Mouse (Mus musculus) c-Kit-positive CD71-positive TER-119-negative erythroid progenitor cells, embryonic 14.5 days (primary cell): ENCODE results near the gene Lat2.

Experiments used
- DNase-seq: peaks from one replicate; pipeline ENCODE4 v3.0.0-alpha.2; 2013; ENCODE audit warnings: low read depth

Lat2 gene

DNA sequence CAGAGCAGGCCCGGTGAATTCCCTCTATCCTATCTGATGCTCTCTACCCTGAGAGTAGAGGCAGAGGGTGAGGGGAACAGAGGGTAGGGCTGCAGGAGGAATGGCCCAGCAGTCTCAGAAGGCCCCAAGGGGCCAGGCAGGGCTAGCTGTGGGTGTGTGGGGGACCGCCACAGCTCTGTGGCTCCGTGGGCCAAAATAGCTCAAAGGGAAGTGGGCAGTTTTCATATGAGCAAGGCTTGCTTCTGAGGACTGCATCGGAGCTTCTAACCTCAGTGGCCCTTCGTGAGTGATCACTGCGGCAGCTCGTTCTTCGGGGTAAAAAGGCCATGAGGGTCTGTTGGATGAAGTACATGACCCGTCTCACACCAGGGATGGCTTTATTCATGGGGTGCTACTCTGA lies 1.1 kb downstream of the Lat2 start:
- DNase-seq: no peak

DNA sequence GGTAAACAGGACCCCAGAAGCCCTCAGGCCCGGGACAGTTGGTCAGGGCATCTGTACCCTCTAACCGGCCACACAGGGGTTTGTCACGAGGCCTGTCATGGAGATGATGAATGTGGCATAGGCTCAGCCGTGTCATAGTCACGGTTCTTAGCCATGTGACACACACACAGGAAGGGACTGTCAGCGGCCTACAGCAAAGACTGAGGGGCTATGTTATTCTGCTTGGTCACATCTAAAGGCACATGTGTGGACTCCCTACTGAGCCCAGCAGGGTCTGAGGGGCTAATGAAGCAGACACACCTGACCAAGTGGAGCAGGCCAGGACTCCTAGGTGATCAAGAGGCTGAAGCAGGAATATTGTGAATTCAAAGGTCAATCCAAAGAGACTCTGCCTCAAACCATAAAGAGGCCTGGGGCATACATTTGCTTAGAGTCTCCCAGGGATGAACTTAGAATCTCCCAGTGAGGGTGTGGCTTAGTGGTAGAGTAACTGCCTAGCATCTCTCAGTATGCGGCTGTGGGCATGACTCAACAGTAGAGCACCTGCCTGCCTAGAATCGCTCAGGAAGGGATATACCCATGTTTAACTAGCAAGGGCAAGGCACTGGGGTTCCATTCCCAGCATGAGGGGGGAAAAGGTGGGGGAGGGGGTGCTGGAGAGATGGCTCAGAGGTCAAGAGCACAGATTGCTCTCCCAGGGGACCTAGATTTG lies 2.9 kb downstream of the Lat2 start:
- no peak for DNase-seq

DNA sequence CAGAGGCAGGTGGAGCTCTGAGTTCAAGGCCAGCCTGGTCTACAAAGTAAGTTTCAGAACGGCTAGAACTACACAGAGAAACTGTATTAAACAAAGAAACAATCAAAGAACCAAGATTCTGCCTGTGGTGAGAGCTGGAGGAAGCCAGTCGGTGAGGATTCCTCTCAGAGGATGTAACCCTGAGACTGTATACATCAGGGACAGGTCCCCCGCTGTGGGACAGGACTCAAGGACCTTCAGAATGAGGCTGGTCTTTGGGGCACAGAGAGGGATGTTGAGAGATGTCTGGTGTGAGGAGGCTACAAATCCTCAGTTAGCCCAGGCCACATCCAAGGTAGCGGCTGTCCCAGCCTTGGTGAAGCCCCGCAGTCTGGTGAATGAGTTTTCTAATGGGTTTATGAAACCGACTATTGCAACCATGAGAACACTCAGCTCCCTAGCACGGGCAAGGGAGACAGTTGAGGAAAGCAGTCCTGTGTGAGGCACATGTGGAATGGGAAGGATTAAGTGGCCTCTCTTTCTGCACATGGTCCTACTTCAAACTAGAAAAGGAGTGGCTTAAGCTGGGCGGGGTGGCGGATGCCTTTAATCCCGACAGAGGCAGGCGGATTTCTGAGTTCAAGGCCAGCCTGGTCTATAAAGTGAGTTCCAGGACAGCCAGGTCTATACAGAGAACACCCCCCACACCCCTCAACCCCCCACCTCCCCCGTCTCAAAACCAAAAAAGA lies 4.7 kb downstream of the Lat2 start:
- DNase-seq: no peak

DNA sequence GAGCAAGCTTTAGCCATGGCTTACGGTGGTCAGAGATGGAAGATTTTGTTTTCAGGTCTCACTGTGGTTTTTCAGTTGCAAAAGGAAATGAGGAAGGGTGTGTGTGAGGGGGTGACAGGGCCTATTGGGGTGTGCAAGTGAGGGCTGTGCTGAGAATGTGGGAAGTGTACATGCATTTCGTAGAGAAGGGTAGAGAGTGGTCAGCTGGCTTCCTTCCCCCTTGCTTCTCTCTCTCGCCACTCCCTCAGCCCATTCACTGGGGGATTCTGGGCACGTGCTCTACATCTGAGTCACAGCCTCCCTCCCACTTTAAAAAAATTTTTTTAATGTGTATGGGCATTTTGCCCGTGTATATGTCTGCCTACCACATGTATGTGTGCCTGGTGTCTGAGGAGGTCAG lies 7.7 kb downstream of the Lat2 start:
- no peak for DNase-seq

DNA sequence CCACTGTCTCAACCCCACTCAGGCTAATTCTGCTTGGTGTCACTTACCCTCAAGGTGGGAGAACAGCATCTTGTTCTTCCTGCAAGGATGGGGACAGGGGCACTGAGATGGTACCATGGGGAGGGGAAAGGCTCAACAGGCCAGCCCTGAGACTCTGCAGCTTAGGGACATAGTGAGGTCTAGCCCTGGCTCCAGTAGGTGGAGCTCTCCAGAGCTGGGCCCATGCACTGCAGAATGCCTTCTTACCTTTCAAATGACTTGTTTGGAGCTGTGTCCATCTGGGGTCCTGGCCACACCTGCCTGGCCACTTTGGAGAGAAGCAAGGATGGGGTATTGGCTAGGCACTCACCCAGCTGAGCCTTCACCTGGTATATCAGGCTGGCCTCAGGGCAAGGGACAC lies 8.5 kb downstream of the Lat2 start:
- DNase-seq: no peak

DNA sequence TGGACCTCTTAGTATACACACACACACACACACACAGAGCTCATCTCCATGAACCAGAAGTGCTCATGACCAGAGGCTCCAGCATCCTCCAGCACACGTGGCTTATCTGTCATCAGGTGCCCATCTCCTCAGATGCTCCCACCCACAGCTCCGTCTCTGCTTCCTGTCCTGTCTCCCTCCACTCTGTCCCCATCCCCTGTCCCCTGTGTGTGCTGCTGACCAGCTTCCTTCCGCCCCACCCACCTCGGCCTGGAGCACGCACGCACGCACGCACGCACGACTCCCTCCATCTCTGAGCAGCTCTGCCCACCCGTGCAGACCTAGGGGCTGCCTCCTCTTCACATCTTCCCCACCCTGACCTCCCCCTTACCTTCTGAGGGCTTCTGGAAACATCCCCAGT lies 10.4 kb downstream of the Lat2 start:
- DNase-seq: no peak

DNA sequence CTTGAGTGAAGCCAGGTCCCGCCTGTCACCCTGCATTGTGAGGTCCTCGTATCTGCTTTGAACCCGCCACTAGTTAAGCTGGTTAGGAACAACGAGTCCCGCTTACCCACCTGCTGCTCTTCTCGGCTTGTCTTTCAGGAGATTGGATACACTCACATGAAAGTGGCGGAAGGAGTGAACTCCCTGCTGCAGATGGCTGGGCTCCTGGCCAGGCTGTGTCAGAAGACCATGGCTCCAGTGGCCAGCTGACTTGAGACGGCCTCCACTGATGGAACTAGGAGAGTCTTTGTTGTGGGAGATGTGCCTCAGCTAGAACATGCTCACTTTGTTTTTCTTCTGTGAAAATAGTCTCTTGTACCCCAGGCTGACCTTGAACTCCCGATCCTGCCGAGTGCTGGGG lies 17.1 kb downstream of the Lat2 start:
- DNase-seq: no peak

DNA sequence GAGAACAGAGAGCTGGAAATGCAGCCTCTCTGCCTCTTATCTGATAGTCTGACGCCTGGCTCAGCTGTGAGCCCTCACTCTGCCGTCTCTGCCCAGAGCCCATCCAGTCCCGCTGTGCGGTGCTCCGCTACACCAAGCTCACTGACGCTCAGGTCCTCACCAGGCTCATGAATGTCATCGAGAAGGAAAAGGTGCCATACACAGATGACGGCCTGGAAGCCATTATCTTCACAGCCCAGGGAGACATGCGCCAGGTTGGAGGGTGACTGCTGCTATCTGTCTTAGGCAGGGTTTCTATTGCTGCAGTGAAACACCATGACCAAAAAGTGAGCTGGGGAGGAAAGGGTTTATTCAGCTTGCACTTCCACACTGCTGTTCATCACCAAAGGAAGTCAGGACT lies 21.7 kb downstream of the Lat2 start:
- peak; percentile 75 for DNase-seq

DNA sequence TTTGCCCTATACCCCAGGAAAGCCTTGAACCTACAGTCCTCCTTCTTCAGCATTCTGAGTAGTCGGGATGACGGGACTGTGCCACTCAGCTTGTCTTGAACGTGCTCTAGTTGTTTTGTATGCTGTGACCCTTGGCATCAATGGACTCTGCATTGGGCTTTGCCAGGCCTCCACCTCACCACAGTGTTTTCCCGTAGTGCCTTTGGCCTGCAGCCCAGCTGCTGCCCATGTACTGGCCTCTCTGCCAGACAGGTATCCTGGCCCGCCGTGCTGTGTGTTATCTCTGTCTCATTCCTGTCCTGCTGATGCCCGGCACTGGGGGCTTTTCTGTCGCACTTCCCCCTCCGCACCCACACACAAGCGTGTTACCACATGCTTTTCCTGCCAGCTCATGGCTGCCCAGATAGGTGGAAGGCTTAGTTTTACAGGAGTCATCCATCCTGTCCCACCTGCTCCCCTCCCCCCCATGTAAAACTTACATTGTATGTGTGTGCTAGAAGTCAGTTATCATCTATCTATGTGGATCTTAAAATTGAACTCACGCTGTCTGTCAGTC lies 22.7 kb downstream of the Lat2 start:
- DNase-seq: no peak

DNA sequence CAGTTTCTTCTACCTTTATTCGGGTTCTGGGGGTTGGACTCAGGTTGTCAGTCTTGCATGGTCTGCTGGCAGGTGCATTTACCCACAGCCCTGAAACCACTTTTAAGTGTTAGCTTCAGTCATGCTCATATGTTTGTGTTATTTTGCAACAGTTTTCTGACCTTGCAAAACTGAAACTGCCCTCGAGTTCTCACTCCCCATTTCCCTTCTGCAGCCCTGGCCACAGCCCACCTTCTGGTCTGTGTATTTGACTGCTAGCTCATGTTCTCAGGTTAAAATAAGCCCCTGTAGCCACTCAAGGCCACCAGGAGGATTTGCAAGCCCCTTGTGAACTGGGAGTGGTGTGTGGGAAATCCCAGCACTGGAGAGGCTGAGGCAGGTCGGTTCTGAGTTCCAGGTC lies 24.9 kb downstream of the Lat2 start:
- DNase-seq: no peak

DNA sequence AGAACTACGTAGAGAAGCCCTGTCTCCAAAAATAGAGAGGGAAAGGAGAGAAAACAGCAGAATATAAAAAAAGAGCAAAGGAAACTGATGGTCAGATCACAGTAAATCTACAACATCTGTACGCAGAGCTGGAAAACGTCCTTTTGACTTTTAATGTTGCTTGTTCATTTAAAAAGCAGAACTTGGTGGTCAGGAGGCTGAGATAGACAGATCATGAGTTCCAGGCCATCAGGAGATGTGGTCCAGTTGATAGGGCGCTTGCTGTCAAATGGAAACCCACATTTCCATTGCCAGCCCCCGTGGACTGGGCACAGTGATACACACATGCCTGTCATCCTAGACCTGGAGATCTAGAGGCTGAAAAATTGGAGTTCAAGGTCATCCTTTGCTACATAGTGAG lies 30.0 kb downstream of the Lat2 start:
- DNase-seq: no peak

DNA sequence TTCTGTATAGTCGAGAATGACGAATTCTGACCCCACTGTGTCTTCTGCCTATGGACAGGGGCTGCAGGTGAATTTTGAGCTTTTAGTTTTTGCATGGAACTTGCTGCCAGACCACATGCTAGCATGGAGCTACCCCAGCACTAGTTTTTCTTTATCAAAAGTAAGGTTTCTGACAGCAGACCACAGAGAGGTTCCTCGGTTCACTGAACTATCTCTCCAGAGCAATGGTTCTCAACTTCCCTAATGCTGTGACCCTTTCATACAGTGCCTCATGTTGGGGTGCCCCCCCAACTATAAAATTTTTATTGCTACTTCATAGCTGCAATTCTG lies 31.0 kb downstream of the Lat2 start:
- no peak for DNase-seq

DNA sequence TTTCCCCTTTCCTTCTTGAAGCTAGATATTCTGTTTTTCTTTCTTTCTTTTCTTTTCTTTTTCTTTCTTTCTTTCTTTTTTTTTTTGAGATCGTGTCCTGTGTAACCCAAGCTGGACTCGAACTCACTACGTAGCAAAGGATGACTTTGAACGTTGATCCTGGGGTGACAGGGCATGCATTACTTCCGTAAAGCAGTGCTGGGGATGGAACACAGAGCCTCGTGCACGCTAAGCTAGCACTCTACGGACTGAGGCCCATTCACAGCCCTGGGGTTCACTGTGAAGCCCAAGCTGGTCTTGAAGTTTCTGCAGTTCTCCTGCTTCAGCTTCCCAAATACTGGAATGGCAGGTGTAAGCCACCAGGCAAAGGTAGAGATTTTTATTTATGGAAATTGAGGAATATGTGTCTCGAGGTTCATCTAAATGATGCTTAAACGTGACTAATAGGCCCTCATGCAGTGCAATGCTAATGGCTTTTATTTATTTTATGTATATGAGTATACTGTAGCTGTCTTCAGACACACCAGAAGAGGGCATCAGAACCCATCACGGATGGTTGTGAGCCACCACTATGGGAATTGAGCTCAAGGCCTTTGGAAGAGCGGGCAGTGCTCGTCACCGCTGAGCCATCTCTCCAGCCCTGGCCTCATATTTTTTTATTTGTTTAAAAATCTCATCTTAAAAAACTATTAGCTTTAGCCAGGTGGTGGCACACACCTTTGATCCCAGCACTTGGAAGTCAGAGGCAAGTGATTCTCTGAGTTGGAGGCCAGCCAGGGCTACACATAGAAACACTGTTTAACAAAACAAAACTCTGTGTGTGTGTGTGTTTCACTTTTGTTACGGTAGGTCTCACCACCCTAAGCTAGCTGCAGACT lies 31.6 kb downstream of the Lat2 start:
- DNase-seq: no peak

DNA sequence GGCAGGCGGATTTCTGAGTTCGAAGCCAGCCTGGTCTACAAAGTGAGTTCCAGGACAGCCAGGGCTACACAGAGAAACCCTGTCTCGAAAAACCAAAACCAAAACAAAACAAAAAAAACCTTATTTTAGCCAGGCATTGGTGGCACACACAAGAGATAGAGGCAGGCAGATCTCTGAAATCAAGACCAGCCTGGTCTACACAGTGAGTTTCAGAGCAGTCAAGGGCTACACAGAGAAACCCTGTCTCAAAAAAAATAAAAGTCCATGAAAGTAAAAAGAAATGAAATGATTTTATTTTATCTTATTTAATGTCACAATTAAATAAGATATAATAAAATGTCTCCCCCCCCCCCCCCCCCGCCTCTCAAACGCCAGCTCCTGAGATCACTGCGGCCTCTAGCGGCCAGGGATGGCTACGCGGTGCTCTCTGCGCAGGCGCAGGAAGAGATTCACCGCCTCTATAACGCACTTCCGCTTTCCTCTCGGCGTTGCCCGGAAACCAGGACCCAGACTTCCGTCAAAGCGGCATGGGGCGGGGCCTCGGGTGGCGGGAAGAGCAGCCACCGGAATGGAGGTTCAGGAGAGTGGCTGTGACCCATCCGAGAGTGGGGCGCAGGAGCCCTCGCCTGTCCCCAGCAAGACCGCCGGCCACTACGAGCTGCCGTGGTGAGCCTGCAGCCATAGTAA lies 32.5 kb downstream of the Lat2 start:
- peak; percentile 96 for DNase-seq

DNA sequence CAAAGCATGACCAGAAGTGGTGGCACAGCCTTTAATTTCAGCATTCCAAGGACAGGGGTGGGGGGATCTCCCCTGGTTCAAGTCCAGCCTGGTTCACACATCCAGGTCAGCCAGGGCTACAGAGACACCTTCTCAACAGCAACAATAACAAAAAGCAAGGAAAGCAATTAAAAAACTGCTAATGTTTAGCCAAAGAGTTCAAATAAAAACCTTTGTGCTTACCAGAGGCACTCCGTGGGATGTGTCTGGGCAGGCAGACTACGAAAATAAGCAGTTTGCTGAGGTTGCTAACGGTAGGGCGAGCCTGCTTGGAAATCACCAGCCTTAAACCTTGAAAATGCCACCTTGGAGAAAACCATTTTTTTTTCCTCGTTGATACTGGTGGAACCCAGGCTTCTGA lies 33.7 kb downstream of the Lat2 start, which contains the start of gene Rfc2:
TSS of gene Rfc2 (plus strand) at position 221 of the 400 bp plus-strand sequence.
- DNase-seq: no peak

DNA sequence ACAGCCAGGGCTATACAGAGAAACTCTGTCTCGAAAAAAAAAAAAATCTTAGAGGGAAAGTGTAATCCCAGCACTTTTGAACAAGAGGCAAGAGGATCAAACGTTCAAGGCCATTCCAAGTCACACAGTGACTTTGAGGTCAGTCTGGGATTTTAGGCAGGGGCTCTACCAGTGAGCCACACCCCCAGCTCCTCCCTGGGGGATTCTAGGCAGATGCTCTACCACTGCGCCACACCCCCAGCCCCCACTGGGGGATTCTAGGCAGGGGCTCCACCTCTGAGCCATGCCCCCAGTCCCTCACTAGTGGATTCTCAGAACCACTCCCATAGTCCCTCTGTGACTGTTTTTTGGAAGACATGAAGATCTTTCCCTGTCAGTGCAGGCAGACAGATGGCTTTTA lies 35.7 kb downstream of the Lat2 start:
- DNase-seq: no peak

DNA sequence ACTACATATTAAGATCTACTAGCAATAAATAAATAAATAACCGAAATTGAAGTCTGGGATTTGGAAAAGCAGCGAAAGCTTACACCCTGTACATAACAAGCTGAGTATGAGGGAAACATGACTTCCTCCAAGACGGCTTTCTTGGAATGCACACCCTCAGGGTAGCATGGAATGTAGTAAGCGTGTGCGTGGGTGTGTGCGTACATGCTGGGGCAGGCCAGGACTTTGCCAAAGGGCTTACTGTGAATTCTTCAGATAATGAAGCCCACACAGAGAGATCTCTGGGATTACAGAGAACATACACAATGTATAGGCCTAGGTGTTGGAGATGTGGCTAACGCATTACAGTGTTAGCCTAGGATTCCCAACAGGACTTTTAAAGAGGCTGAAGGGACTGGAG lies 37.3 kb downstream of the Lat2 start:
- DNase-seq: no peak

DNA sequence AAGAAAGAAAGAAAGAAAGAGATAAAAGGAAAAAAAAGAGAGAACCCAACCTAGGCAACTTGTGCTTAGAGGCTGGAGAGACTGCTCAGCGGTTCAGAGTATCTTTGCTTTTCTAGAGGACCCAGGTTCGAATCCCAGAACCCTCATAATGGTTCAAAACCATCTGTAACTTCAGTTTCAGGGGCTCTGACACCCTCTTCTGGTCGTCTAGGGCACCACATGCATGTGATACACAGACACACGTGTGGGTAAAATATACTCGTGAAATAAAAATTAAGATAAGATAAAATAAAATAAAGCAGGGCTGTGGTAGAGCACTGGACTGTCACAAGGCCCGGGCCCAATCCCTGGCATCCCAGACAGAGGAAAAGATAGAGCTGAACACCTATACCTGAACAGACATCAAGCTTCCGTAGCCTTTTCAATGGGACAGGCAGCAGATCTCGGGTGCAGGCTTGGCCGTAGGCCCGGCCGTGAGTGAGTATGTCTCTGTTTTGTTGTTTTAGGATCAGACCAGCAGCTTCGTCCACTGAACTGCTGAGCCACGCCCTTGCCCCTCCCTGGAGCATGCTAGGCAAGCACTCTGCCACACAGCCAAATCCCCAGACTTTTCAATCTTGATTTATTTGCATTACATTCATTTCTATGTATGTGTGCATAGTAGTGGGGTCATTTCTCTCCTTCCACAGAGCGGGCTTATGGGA lies 38.2 kb downstream of the Lat2 start:
- no peak for DNase-seq

DNA sequence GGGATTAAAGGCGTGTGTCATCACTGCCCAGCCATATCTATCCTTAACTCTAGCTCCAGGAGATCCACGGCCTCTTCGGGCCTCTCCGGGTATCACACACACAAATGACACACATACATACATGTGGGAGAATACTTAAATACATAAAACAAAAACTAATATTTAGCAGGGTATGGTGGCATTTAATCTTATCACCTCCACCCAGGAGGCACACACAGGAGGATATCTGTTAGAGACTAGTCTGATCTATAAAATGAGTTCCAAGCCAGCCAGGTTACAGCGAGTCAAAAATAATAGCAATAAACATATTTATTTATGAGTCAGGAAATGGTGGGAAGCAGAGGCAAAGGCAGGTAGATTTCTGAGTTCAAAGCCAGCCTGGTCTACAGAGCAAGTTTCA lies 39.0 kb downstream of the Lat2 start:
- DNase-seq: no peak

DNA sequence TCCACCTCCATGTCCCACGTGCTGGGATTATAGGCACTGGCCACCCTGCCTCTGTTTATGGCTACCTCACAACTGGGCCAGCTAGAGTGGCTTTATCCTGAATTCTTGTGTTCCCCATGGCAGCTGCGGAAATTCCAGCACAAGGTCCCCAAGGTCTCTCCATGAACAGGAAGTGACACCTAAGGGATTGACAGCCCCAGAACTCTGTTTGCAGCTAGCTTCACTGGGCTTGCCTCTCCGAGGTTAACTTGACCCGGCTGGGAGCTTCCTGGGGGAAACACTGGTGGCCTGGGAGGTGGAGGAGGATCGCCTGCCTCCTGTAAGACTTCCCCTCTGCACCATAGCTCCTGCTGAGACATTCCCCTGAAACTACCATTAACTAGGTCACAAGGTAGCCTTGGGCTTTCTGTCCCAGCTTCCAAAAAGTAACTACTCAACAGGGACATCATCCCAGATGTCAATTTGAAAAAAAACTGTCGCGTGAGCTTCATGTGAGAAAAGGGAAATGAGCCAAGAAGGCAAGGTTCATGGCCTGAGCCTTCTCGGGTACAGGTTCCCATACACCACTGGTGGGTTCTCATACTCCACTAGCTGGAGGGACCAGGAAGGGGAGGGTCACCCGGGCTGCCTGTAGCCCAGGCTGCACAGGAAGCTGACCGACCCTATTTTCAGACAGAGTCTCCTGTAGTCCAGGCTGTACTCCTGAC lies 42.2 kb downstream of the Lat2 start:
- DNase-seq: no peak
